Mouse (Mus musculus): ENCODE data around the gene Pck1. TPM values are rescaled to one million over a fixed set of nuclear protein-coding genes. Genes with fewer than 3 reads are reported as not detected.
"Not testable (repeated sequence)": the region's sequence is repeated elsewhere in the genome, so short reads cannot be mapped to it uniquely, and the experiment has no call there.

The Pck1 gene
- 0.06 and 0.13 TPM in 2 replicates for polyA plus RNA-seq (2012; rRNA removed)

DNA sequence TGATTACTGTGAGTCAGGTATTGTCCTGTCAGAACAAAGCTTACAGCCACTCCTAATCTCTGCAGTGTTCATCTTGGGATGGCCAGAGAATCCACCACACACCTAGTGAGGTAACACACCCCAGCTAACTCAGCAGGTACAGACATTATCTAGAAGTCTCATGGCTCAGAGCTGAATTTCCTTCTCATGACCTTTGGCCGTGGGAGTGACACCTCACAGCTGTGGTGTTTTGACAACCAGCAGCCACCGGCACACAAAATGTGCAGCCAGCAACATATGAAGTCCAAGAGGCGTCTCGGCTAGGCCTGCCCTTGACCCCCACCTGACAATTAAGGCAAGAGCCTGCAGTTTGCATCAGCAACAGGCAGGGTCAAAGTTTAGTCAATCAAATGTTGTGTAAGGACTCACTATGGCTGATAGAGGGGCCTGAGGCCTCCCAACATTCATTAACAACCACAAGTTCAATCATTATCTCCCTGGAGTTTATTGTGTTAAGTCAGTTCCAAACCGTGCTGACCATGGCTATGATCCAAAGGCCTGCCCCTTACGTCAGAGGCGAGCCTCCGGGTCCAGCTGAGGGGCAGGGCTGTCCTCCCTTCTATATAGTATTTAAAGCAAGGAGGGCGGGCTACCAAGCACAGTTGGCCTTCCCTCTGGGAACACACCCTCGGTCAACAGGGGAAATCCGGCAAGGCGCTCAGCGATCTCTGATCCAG is at the start of gene Pck1:
Gene Pck1 (plus strand): TSS at position 613 of the 716 bp plus-strand sequence.
- DNase-seq (ENCODE audit: extremely low spot score in 1 of 2, low spot score in 1 of 2), result no peak

DNA sequence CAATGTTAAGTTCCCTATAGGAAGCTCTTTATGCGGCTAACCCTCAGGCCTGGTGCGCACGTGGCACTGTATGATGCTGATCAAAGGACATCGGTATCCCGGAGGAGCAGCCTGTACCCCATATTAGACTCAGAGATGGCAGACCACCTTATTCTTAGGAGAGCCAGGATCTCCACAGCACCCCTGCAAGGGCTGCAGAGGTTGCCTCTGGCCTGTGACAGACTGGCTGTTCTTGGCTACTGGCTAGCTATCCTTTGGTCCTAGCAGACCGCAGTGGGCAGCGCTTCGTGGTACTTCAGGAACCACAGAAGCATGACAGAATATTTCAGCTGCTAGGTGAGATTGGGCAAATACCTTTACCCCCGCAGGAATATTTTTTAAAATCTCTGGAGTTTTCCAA is 46.4 kb upstream of the Pck1 start:
- no peak for DNase-seq (ENCODE audit: extremely low spot score in 1 of 2, low spot score in 1 of 2)

DNA sequence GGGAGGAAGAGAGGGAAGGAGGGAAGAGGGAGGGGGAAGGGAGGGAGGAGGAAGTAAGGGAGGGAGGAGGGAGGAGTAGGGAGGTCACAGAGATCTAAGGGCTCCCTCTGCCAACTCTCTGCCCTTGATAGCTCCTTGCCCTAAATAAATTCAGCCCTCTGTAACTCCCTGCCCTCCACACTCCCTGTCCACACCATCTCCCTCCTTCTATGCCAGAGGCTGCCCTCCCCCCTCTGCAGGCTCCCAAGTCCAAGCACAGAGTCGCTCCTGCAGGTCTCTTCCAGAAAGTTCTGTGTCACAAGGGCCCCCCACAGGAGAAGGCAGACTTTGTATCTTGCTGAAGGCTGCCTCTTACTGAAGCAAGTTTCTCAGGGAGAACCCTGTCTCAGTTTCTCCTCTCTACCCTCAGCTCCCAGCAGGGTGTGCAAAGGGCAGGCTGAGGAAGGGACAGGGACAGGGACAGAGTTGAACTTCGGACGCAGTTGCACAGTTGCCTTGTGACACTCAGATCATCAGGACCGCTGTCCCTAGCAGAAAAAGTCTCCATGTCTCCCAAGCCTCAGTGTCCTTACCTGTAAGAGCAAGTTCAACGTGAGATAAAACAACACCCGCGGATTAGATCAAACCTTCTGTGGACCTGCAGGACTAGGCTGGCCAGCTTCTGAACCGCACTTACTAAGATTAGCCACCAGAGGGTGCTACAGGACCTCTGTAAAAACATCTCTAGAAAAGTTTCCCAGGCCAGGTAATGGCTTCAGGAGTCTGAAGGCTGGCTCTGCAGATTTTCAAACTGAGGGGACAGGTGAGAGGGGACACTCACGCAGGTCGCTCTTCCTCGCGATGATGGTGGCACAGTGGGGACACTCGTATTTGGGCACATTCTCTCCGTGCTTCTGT is 45.7 kb upstream of the Pck1 start:
- peak; percentile 37 to 89 for DNase-seq (ENCODE audit: extremely low spot score in 1 of 2, low spot score in 1 of 2)

DNA sequence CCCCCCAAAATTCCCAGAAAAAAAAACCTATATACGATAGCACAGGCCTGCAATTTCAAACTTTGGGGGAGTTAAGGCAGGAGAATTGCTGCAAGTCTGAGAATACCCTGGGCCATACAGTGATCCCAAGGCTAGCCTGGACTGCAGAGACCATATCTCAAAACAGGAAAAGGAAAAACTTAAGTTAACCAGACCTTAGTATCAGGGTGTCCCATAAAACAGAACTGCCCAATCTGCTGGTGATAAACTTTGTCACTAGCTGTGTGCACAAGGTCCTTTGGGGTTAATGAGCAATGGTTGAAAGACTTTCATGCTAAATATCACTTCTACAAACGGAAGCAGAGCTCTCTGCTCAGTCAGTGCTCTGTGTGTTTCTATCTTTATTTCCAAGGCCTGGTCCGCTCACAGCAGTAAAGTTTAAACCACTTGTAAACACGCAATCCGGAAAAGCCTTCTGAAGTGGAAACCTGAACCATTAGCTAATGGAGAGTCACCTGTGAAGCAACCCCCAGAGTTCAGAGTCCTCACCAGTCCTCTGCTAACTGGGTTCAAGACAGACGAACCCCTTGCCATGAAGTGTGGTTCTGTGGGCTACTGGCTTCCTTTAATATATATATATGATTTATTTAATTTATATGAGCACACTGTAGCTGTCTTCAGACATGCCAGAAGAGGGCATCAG is 44.2 kb upstream of the Pck1 start:
- DNase-seq (ENCODE audit: extremely low spot score in 1 of 2, low spot score in 1 of 2), result no peak

DNA sequence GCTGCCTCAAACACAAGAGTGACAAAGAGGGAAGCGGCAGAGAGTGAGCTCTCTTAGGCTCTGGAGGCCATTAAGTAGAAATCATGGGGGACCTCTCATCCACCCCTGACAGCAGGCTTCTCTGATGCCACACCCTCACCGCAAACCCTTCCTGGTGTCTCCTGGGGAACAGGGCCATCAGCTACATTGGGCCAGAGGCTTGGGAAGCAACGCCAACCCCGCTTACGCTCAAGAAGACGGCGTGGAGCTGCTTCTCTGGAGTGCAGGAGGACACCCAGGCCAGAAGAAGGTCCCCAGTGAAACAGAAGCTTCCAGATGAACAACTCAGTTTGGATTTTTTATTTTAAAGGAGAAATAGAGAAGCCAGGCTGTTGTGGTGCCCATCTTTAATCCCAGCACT is 43.3 kb upstream of the Pck1 start:
- no peak for DNase-seq (ENCODE audit: extremely low spot score in 1 of 2, low spot score in 1 of 2)

DNA sequence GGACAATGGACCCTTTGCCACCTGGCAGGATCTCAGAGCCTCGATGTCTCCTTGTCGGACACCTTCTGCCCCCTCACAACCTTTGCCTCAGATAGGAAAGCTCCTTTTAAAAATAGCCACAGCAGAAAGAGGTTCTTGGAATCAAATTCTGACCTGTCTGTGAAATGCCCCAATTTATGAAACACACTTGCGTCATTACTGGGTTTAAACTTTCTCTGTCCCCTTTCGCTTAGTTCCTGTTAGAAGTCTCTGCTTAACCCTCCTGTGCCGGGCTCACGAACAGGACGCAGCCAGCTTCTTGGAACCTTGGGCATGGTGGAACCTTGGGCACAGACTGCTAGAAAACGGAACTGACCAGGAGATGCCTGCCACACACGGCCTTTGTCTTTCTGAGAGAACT is 42.3 kb upstream of the Pck1 start:
- DNase-seq (ENCODE audit: extremely low spot score in 1 of 2, low spot score in 1 of 2), result no peak

DNA sequence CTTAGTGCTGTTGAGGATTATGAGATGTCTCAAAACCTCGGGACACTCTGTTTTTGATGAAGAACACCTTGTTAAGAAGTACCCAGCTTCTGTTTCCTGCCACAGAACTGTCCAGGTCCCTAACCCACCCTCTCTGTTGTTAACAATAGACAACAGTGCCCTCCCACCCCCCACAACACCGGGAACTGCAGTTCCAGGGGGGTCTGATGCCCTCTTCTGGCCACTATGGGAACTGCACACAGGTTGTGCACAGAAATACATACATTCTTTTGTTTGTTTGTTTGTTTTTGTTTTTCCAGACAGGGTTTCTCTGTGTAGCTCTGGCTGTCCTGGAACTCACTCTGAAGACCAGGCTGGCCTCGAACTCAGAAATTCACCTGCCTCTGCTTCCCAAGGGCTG is 39.1 kb upstream of the Pck1 start:
- DNase-seq (ENCODE audit: extremely low spot score in 1 of 2, low spot score in 1 of 2), result not testable (repeated sequence)

DNA sequence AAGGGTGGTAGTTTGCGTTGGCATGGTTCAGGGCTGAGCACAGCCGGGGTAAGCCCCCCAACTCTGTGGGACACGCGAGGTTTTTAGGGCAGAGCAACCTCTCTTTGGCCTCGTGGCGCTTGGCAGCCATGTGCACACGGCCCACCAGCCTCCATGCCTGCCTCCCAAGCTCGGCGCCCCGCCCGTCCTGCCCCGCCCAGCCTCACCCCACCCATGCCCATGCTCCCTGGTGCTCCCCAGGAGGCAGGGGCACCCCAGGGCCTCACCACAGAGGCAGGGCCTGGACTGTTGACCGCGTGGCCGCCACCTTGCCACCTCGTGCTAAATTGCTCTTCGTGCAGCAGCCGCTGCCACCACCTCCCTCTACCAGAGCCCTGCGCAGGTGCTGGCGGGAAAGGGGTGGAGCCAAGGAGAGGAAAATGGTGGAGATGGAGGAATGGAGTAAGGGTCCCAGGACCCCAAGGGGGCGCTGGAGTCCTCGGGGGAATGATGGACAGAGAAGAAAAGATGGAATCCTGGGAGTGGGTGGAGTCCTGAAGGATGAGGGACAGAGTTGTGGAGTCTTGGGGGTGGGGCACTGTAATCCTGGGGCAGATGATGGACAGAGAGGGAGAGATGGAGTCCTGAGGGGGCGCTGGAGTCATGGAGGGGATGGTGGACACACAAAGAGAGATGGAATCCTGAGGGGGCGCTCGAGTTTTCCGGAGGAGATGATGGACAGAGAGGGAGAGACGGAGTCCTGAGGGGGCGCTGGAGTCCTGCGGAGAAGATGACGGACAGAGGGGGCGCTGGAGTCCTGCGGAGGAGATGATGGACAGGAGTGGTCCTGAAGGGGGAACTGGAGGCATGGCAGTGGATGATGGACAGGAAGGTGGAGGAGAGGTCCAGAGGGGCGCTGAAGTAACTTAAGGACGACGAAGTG is 33.6 kb upstream of the Pck1 start, which contains the start of gene Ctcfl:
Gene Ctcfl (minus strand): TSS at position 503 of the 922 bp plus-strand sequence.
- no peak for DNase-seq (ENCODE audit: extremely low spot score in 1 of 2, low spot score in 1 of 2)

DNA sequence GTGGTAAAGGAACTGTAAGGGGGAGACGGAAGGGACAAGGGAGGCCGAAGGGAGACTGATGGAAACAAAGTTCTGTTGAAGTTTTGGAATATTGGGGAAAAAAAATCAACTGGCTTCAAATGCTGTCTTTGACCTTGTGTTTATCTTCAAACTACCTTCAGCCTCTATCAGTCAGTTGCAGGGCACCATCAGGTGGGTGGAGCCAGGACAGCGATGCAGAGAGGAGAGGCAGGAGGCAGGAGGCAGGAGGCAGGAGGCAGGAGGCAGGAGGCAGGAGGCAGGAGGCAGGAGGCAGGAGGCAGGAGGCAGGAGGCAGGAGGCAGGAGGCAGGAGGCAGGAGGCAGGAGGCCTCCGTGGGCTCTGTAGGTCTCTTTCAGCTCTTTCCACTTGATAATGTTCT is 32.7 kb upstream of the Pck1 start:
- DNase-seq (ENCODE audit: extremely low spot score in 1 of 2, low spot score in 1 of 2), result not testable (repeated sequence)

DNA sequence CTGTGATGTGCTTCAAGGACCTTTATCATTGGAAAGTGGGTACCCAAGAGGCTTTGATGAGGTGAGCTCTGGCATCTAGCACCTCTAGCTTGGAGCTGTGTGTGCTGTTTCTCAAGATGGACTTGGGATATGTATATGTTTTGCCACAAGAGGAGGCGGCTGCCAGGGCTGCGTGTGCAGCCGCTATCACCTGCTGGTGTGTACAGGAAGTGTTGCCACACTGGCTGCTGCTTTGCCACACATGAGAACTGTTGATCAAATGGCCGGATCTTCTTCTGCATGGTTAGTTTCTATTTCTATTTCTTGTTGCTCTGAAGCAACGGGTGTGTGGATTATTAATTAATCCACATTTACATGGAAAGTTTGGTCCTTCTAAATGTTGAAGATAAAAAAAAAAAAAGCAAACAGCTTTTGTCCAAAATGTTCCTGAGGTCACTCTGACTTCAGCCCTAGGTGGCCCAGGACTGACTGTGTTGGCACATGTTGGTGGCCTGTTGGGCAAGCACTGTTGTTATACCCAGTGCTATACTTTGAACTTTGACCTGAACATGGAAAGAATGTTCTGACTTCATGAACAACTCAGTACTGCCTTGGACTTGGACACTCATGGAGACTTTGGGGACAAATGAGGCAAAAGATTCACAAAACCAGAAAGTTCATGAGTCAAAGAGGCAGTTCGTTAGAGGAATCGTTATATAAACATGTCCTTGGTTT is 28.7 kb upstream of the Pck1 start:
- DNase-seq (ENCODE audit: extremely low spot score in 1 of 2, low spot score in 1 of 2), result no peak

DNA sequence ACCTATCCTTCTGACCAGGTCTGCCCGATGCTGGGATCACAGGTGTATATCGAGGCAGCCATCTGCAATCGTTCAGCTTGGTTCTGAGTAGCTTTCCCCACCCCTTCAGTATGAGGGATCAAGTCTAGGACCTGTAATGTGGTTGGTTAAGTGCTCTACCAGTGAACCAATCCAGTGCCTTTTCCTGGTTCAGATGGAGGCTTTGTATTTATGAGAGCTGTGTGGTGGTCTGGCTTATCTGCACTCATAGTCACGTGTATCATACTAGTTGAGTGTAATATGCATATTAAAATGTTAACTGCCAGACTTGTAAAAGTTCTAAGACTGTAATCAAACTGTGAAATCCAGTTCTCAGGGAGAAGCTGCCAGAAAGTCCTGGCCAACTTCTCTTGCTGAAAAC is 26.5 kb upstream of the Pck1 start:
- DNase-seq (ENCODE audit: extremely low spot score in 1 of 2, low spot score in 1 of 2), result no peak

DNA sequence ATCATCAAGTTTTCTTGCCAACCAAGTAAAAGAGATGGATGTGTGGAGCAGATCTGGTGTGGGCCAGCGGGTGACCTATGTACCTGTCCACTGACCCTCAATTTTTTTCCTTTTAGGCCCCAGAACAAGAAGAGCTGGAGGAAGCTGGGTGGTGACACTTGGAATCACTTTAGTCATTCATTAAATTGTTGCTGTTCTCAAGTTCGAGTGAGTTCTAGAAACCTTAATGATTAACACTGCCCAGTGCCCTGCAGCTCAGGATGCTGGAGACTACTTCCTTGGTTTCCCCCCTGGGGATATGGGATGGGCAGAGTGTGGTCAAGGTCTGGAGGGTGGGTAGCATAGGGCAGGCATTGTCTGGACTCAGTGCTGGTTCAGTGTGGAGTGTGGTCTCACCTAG is 23.7 kb upstream of the Pck1 start:
- DNase-seq (ENCODE audit: extremely low spot score in 1 of 2, low spot score in 1 of 2), result no peak

DNA sequence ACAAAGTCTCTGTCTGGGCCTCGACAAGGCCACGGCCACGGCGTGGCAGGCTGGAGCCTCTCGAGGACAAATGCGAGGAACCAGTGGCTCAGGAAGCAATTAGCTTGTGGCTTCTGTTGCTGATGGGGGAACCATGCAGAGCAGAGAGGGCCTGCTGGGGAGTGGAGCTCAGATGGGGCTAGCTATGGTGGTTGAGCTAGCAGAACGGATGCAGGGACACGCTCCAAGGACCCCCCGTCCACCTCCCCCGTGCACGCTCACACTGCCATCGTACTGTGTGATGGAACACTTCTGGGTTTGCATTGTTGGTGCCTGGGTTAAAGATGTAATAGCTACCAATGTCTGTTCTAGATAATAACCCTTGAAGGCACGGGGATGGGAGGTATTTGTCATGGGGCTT is 20.6 kb upstream of the Pck1 start:
- DNase-seq (ENCODE audit: extremely low spot score in 1 of 2, low spot score in 1 of 2), result no peak

DNA sequence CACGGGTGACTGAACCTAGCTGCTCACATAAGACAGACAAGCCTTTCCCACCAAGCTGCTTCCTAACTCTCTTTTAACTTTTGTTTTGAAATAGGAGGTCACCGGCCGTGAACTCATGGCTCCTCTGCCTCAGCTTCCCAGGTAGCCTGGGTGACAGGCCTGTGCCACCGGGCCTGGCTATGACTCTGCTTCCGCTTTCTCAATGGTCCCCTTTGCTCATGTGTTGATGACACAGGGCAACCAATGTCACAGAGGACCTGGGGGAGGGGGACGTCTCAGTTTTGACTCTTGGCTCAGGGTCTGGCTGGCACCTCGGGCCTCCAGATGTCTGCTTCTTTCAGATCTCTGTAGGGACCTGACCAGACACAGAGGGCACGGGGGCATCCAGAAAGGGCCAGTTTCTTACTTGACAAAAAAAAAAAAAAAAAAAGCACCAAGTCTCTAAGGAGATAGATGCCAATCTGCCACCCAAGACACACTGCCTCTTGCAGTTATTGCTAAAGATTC is 20.0 kb upstream of the Pck1 start:
- DNase-seq (ENCODE audit: extremely low spot score in 1 of 2, low spot score in 1 of 2), result no peak

DNA sequence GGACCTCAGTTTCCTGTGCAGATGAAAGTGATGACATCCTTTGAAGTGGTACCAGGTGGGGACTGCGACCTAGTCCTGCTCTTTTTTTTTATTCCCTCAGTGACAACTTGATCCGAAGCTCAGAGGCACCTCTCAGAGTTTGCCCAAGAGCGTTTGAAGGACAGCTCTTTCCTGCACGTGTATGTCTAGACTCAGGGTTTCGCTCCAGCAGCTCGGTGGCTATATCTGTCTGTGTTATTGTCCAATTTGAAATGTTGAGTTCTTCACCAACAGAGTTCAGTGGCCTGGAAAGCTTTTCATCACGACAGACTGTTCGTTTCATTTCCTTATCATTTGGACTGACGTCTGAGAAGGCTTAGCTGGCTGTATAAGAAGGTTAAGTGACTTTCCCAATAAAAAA is 18.2 kb upstream of the Pck1 start:
- no peak for DNase-seq (ENCODE audit: extremely low spot score in 1 of 2, low spot score in 1 of 2)

DNA sequence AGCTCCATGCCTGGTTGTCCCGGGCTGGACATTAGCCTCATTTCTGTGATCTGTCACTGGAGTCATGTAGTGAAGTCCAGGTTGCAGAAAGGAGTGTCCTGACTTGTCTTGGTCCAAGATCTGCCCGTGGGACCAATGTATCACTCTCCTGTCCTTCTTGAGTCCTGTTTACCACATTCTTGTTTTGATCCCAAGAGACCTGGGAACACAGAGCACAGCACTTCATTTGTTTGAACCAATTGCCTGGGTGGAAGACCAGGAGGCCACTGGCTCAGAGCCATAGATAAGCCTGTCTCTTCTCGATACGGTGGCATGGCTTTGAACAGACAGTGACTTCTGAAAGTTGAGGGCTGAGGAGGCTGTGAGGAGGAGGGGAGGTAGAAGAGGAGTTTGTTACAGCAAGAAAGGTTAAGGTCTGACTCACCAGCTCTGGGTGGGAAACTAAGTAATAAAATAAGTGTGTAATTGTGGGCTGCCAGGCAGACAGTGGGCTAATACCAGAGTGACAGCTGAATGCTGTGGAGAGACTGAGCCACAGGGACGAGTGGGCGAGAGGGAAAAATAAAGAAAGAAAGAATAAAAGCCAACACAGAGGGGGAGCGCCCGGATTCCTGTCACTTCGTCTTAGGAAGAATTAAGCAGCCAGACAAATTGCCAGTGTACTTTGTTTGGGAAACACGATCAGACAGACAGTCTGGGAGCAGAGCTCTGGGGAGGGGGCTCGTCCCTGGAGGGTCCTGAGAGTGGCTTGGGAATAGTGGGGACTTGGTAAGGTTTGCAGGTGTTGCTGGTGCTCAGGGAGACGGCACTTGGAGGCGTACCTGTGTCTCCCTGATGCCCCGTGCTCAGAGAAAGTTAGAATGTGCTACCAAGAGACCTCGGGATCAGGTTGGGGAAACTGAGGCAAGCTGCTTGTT is 14.3 kb upstream of the Pck1 start:
- DNase-seq (ENCODE audit: extremely low spot score in 1 of 2, low spot score in 1 of 2), result peak in 1 of 2 experiments; percentile 47

DNA sequence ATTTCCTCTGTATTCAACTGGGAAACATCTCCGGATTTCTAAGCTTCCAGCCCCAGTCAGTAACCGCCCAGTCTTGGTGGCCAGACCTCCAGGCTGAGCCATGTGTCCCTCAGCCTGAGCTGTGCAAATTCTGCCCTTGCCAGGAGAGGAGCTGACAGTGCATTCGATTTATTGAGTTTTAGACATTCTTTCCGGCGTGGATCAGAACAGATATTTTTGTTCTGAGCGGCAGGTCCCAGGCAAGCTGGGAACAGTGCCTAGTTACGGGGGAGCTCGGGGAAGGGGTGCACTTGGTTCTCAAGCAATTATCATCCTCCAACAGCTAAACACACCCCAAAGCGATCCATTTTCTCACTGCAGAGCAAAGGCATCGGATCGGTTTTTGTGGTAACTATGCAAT is 9.2 kb upstream of the Pck1 start:
- peak in 1 of 2 experiments; percentile 15 for DNase-seq (ENCODE audit: extremely low spot score in 1 of 2, low spot score in 1 of 2)

DNA sequence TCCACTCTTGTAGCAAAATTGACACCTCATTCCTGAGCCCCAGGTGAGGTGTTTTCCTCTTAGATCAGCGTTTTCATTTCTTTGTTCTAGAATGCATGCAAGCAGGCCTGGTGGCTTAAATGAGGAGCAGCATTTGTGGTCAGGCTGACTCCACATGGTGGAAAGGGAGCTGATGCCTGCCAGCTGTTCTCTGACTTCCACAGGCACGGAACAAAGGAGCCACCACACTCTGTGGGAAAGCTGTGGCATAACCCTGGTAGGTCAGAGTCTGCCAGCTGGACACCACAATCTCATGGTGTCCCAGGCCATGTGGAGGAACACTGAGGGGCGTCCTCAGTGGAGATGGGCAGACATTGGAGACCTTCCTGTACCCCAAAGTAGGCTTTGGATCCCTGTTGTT is 7.0 kb upstream of the Pck1 start:
- no peak for DNase-seq (ENCODE audit: extremely low spot score in 1 of 2, low spot score in 1 of 2)

Measured in frontal cortex, adult 2 months (tissue).